Mouse (Mus musculus) embryo, embryonic 11 days (tissue): Measurements from ENCODE around the gene Btbd35f11.
"Not testable (repeated sequence)": the region's sequence is repeated elsewhere in the genome, so short reads cannot be mapped to it uniquely, and the experiment has no call there.

ENCODE experiments used
- DNase-seq: peaks from one replicate; pipeline ENCODE4 v3.0.0-alpha.2; 2015

The Btbd35f11 gene

DNA sequence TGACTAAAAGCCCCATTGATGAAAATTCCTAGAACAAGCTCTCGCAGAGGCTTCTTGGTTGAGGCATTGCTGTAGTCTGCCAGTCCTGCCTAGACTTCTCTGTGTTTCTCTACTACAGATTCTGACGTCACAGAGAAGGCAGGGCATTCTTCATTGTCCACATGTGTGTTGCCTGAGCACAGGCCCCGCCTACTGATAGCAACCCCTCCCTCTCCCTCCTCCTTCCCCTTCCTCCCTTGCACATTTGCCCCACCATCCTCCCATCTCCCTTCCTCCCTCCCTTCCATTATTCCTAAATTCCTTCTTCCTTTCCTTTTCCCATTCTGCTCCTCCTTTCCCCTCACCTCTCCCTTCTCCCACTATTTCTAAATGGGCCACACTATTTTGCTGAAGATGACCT, at the start of gene Btbd35f11:
TSS of gene Btbd35f11 (minus strand) at position 101 of the 400 bp plus-strand sequence.
- DNase-seq: not testable (repeated sequence)

- DNase-seq: not testable (repeated sequence)
Measured at GRCm38 (mm10) chrX:3409946-3410345, 33.5 kb downstream of the Btbd35f11 start.
